Mouse (Mus musculus): ENCODE data around the gene Grik4. TPM values are rescaled to one million over a fixed set of nuclear protein-coding genes. Genes with fewer than 3 reads are reported as not detected.

The Grik4 gene
- polyA plus RNA-seq, 1 experiment from 2014 or later, result 2.2 TPM

DNA sequence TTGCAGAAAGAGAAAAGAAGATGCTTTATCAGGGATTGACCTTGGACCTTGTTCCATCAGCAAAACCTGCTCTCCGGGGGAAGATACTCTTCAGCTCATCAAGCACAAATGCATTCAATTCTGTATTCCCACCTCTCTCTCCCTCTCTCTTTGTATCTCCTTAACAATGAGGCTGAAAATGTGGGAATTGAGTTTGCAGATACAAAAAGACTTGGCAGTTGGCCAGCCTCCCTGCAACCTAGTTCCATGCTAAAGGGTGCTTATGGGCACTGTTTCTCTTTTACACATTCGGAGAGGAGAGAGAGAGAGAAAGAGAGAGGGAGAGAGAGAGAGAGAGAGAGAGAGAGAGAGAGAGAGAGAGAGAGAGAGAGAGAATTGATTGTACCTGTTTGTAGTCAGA lies 273.7 kb downstream of the Grik4 start:
- Histone ChIP-seq H3K4me1 (replicated peaks; ENCODE audit: control insufficient read depth, insufficient read depth, low read length) (peaks cover 13% of the 10 kb centered on the region), H3K36me3 (ENCODE audit: control insufficient read depth, insufficient read depth, low read length) (no peaks in the 10 kb centered on the region), H3K27me3 (replicated peaks; ENCODE audit: control insufficient read depth, insufficient read depth, low read length) (no peaks in the 10 kb centered on the region), H3K9ac (ENCODE audit: low read depth, low read length) (no peak overlapping the region), H3K27ac (ENCODE audit: low read depth, low read length) (no peak overlapping the region), H3K4me2 (no peak overlapping the region), H3K4me3 (ENCODE audit: low read depth, low read length) (no peak overlapping the region), H3K9me3 (ENCODE audit: control insufficient read depth, low read length) (no peaks in the 10 kb centered on the region)
- DNase-seq (ENCODE audit: low spot score) (no peak), ATAC-seq (replicated peaks; ENCODE audit: low FRiP score) (no peak)
- WGBS, result 64% methylated on average over 2 of the region's 2 CpGs

DNA sequence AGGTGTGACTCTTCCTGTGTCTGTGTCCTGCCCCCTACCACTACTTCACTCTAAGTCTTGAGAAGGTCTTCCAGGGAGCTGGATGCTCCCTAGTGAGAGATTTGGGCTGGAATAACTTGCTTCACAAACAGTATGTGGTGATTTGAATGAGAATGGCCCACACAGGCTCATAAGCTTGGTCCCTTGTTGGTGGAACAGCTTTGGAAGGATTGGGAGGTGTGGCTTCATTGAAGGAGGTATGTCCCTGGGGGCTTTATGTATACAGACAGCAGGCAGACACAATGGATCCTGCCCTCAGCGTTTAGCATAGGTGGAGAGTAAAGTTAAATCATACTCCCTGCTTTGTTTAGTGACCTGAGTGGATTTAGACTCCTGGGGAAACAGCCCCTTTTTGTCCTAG lies 282.8 kb downstream of the Grik4 start:
- H3K36me3 ChIP-seq (ENCODE audit: control insufficient read depth, insufficient read depth, low read length), result no peaks in the 10 kb centered on the region
- H3K4me1 ChIP-seq (replicated peaks; ENCODE audit: control insufficient read depth, insufficient read depth, low read length), result no peaks in the 10 kb centered on the region
- H3K4me3 ChIP-seq (ENCODE audit: low read depth, low read length), result no peak overlapping the region
- DNase-seq (ENCODE audit: low spot score) (no peak), ATAC-seq (replicated peaks; ENCODE audit: low FRiP score) (no peak)
- no peaks in the 10 kb centered on the region for H3K27me3 ChIP-seq (replicated peaks; ENCODE audit: control insufficient read depth, insufficient read depth, low read length)
- no peak overlapping the region for H3K9ac ChIP-seq (ENCODE audit: low read depth, low read length)
- 57% methylated on average over 1 of the region's 1 CpGs for WGBS
- no peak overlapping the region for H3K27ac ChIP-seq (ENCODE audit: low read depth, low read length)
- H3K9me3 ChIP-seq (ENCODE audit: control insufficient read depth, low read length), result no peaks in the 10 kb centered on the region
- no peak overlapping the region for H3K4me2 ChIP-seq

DNA sequence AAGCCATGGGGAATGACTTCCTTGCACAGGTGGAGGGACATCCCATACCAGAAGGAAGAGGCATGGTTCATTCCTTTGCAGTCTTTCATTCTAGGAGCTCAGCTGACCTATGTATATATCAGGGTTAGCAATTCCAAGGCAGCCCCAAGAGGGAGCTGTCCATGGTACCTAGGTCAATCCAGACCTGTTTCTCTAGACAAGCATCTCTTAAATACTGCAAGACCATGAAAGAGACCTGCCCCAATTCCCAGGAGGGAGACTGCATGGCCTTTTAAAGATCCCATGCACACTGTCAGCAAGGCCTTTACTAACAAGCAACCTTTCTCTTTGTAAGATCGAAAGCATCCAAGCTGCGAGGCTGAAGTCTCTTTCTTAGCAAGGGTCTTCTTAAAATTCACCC lies 291.5 kb downstream of the Grik4 start:
- Histone ChIP-seq H3K27me3 (replicated peaks; ENCODE audit: control insufficient read depth, insufficient read depth, low read length) (no peaks in the 10 kb centered on the region), H3K9ac (ENCODE audit: low read depth, low read length) (no peak overlapping the region), H3K36me3 (ENCODE audit: control insufficient read depth, insufficient read depth, low read length) (no peaks in the 10 kb centered on the region), H3K4me2 (no peak overlapping the region), H3K4me1 (replicated peaks; ENCODE audit: control insufficient read depth, insufficient read depth, low read length) (no peaks in the 10 kb centered on the region), H3K4me3 (ENCODE audit: low read depth, low read length) (no peak overlapping the region), H3K27ac (ENCODE audit: low read depth, low read length) (no peak overlapping the region), H3K9me3 (ENCODE audit: control insufficient read depth, low read length) (no peaks in the 10 kb centered on the region)
- ATAC-seq (replicated peaks; ENCODE audit: low FRiP score), result no peak
- WGBS, result 67% methylated on average over 2 of the region's 2 CpGs
- no peak for DNase-seq (ENCODE audit: low spot score)

DNA sequence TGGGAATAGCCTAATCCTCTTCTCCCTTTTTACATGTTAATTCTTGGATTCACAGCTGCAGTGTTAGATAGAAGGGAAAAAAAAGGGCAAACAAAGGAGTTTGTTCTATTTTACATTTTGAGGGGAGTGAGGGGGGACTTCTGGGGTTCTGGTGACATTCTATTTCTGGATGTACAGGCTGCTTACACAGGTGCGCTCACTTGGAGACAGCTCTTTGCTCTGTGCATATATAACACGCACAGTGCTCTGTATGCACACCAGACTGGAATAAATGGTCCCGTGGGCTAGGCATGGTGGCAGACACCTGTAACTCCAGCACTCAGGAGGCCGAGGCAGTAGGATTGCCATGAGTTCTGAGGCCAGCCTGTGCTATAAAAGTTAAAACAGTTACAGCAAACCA lies 292.0 kb downstream of the Grik4 start:
- H3K27me3 ChIP-seq (replicated peaks; ENCODE audit: control insufficient read depth, insufficient read depth, low read length), result no peaks in the 10 kb centered on the region
- H3K4me2 ChIP-seq, result no peak overlapping the region
- 56% methylated on average over 4 of the region's 4 CpGs for WGBS
- H3K4me1 ChIP-seq (replicated peaks; ENCODE audit: control insufficient read depth, insufficient read depth, low read length), result no peaks in the 10 kb centered on the region
- H3K4me3 ChIP-seq (ENCODE audit: low read depth, low read length), result no peak overlapping the region
- no peak for DNase-seq (ENCODE audit: low spot score)
- no peak for ATAC-seq (replicated peaks; ENCODE audit: low FRiP score)
- H3K36me3 ChIP-seq (ENCODE audit: control insufficient read depth, insufficient read depth, low read length), result no peaks in the 10 kb centered on the region
- H3K9me3 ChIP-seq (ENCODE audit: control insufficient read depth, low read length), result no peaks in the 10 kb centered on the region
- no peak overlapping the region for H3K27ac ChIP-seq (ENCODE audit: low read depth, low read length)
- no peak overlapping the region for H3K9ac ChIP-seq (ENCODE audit: low read depth, low read length)

DNA sequence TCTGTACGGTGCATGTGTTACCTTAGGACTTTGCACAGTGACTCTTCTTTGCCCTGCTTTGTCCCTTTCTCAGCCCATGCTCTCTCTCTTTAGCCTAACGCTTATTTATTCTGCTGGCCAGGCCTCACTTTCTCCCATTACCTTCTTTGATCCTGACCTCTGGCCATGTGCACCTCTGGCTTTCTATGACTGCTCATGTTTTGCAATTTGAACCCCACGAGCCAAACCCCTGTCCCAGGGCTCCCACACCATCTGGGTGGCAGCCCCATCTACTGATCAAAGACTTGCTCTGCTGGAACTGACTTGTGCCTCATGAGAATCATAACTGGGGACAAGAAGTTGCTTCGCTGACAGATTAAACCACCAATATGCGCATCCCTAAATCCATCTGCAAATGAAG lies 294.4 kb downstream of the Grik4 start:
- H3K9ac ChIP-seq (ENCODE audit: low read depth, low read length), result no peak overlapping the region
- H3K27ac ChIP-seq (ENCODE audit: low read depth, low read length), result no peak overlapping the region
- H3K4me3 ChIP-seq (ENCODE audit: low read depth, low read length), result no peak overlapping the region
- no peaks in the 10 kb centered on the region for H3K4me1 ChIP-seq (replicated peaks; ENCODE audit: control insufficient read depth, insufficient read depth, low read length)
- no peaks in the 10 kb centered on the region for H3K36me3 ChIP-seq (ENCODE audit: control insufficient read depth, insufficient read depth, low read length)
- DNase-seq (ENCODE audit: low spot score), result no peak
- WGBS, result 62% methylated on average over 5 of the region's 5 CpGs
- ATAC-seq (replicated peaks; ENCODE audit: low FRiP score), result no peak
- H3K27me3 ChIP-seq (replicated peaks; ENCODE audit: control insufficient read depth, insufficient read depth, low read length), result no peaks in the 10 kb centered on the region
- no peak overlapping the region for H3K4me2 ChIP-seq
- no peaks in the 10 kb centered on the region for H3K9me3 ChIP-seq (ENCODE audit: control insufficient read depth, low read length)

DNA sequence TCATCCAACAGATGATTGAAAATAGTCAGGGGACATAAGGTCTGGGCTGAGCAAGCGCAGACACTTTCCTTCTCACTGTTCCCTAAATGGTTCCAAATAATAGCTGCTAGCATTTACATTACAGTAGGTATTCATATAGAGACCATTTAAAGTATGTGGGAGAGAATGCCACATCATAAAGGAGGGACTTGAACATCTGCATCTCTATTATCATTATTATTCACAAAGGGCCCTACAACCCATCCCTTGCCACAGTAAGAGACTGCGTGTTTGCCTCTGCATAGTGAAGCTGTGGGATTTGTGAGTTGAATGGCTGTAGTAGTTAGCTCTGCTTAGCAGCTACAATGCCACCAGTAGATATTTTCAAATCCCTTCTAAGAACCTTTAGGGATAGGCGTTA lies 296.2 kb downstream of the Grik4 start:
- H3K27ac ChIP-seq (ENCODE audit: low read depth, low read length), result no peak overlapping the region
- H3K36me3 ChIP-seq (ENCODE audit: control insufficient read depth, insufficient read depth, low read length), result no peaks in the 10 kb centered on the region
- DNase-seq (ENCODE audit: low spot score) (no peak), ATAC-seq (replicated peaks; ENCODE audit: low FRiP score) (no peak)
- H3K9ac ChIP-seq (ENCODE audit: low read depth, low read length), result no peak overlapping the region
- H3K4me2 ChIP-seq, result no peak overlapping the region
- H3K4me3 ChIP-seq (ENCODE audit: low read depth, low read length), result no peak overlapping the region
- H3K27me3 ChIP-seq (replicated peaks; ENCODE audit: control insufficient read depth, insufficient read depth, low read length), result no peaks in the 10 kb centered on the region
- WGBS, result 82% methylated on average over 3 of the region's 3 CpGs
- no peaks in the 10 kb centered on the region for H3K9me3 ChIP-seq (ENCODE audit: control insufficient read depth, low read length)
- no peaks in the 10 kb centered on the region for H3K4me1 ChIP-seq (replicated peaks; ENCODE audit: control insufficient read depth, insufficient read depth, low read length)

DNA sequence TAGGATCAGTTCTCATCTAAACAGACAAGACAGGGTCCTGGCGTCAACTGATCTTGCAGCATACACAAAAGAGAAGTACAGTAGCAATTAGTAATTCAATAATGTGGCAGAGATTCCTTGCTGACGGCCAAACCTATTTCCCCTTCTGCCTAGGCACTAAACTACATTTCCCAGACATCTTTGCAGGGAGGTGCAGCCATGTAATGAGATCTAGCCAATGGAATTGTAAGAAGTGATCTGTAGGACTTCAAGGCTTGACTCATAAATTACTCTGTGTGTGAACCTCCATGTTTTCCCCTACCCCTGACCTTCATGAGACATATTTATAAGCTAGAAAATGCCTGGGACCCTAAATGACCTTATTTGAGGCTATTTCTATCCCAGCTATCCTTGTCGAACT lies 296.7 kb downstream of the Grik4 start:
- Histone ChIP-seq H3K4me3 (ENCODE audit: low read depth, low read length) (no peak overlapping the region), H3K27me3 (replicated peaks; ENCODE audit: control insufficient read depth, insufficient read depth, low read length) (no peaks in the 10 kb centered on the region), H3K4me1 (replicated peaks; ENCODE audit: control insufficient read depth, insufficient read depth, low read length) (no peaks in the 10 kb centered on the region), H3K27ac (ENCODE audit: low read depth, low read length) (no peak overlapping the region), H3K9ac (ENCODE audit: low read depth, low read length) (no peak overlapping the region), H3K9me3 (ENCODE audit: control insufficient read depth, low read length) (no peaks in the 10 kb centered on the region), H3K4me2 (no peak overlapping the region), H3K36me3 (ENCODE audit: control insufficient read depth, insufficient read depth, low read length) (no peaks in the 10 kb centered on the region)
- WGBS, result 67% methylated on average over 3 of the region's 3 CpGs
- DNase-seq (ENCODE audit: low spot score) (no peak), ATAC-seq (replicated peaks; ENCODE audit: low FRiP score) (no peak)

DNA sequence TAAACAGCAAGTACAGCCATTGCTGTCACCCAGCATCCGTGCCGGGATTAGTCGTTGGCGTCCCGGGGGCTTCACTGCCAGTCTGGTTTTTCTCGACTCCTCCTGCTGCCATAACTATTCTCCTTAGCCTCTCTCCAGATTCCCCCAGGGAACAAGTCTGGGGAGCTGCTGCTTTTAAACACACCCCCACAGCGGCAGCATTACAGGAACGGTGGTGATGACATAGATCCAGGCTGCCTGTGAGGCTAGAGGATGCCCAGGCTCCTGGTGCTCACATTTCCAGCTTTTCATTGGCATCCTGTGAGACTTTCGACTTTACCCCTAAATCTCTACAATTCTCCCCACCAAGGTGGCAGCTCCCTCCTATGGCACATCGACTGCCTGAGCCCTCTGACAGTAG lies 297.5 kb downstream of the Grik4 start:
- ATAC-seq (replicated peaks; ENCODE audit: low FRiP score) (no peak), DNase-seq (ENCODE audit: low spot score) (no peak)
- no peak overlapping the region for H3K4me2 ChIP-seq
- 58% methylated on average over 10 of the region's 10 CpGs for WGBS
- H3K27me3 ChIP-seq (replicated peaks; ENCODE audit: control insufficient read depth, insufficient read depth, low read length), result no peaks in the 10 kb centered on the region
- no peak overlapping the region for H3K9ac ChIP-seq (ENCODE audit: low read depth, low read length)
- no peak overlapping the region for H3K27ac ChIP-seq (ENCODE audit: low read depth, low read length)
- H3K36me3 ChIP-seq (ENCODE audit: control insufficient read depth, insufficient read depth, low read length), result no peaks in the 10 kb centered on the region
- H3K4me1 ChIP-seq (replicated peaks; ENCODE audit: control insufficient read depth, insufficient read depth, low read length), result no peaks in the 10 kb centered on the region
- no peak overlapping the region for H3K4me3 ChIP-seq (ENCODE audit: low read depth, low read length)
- H3K9me3 ChIP-seq (ENCODE audit: control insufficient read depth, low read length), result no peaks in the 10 kb centered on the region

DNA sequence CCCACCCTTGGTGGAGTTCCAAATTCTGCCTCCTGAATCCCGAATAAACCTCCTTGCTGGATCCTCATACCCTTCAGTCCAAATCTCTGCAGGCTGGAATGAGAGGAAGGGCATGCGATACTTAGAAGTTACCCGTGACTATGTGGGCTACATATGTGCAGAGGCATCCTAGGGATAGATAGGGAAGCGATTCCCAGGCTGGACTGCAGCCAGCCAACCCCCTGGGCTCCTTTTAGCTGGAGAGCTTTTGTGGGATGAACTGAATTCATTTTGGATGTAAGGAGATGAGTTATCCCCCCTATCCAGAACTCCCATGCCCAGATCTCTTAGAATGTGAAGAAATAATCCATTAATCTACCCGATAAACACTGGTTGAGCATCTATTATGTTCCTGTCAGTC lies 299.1 kb downstream of the Grik4 start:
- no peak overlapping the region for H3K9ac ChIP-seq (ENCODE audit: low read depth, low read length)
- H3K9me3 ChIP-seq (ENCODE audit: control insufficient read depth, low read length), result no peaks in the 10 kb centered on the region
- no peaks in the 10 kb centered on the region for H3K36me3 ChIP-seq (ENCODE audit: control insufficient read depth, insufficient read depth, low read length)
- H3K4me2 ChIP-seq, result no peak overlapping the region
- H3K4me3 ChIP-seq (ENCODE audit: low read depth, low read length), result no peak overlapping the region
- H3K27me3 ChIP-seq (replicated peaks; ENCODE audit: control insufficient read depth, insufficient read depth, low read length), result no peaks in the 10 kb centered on the region
- DNase-seq (ENCODE audit: low spot score) (no peak), ATAC-seq (replicated peaks; ENCODE audit: low FRiP score) (no peak)
- H3K4me1 ChIP-seq (replicated peaks; ENCODE audit: control insufficient read depth, insufficient read depth, low read length), result no peaks in the 10 kb centered on the region
- WGBS, result 83% methylated on average over 5 of the region's 5 CpGs
- H3K27ac ChIP-seq (ENCODE audit: low read depth, low read length), result no peak overlapping the region
